Comparison of ENCODE assay signal across 13 mouse cellular contexts in the genomic region with DNA sequence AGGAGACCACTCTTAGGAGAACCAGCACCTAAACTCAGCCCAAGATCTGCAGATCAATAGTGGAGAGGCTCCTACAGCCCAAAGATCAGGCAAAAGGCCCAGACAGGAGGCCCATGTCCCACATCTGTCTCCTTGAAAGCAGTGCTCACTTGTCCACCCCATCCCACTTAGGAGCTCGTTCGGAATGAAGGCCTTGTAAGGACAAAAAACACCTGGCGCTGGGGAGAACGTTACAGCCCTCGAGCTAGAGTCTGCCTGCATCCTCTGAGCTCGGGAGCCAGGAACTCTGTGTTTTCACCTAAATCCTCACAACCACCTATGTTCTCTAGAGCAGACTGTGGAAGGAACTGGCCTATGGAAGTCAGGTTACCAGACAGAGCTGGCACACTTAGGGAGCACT.
DNase-seq lines count a peak whose midpoint lies in the region; ATAC-seq lines count a peak whose summit lies in the region.
"Had no signal": no experiment of that assay in that cellular context is flagged by ENCODE, and none has a peak within 500 bp of the region (broad histone marks: within the 10 kb centered on the region; RNA-seq: fewer than 3 reads in every experiment).

No protein-coding gene starts in this region.

- H3K4me2 ChIP-seq in heart, embryonic 13.5 days = peak overlapping the region; percentile 20; the same call in 1 of the 2 replicates
- H3K4me2 ChIP-seq in midbrain, embryonic 16.5 days (ENCODE audit: low read length) = no peak overlapping the region
- no peak overlapping the region for H3K4me2 ChIP-seq in midbrain, embryonic 13.5 days (replicated peaks)
- H3K4me2 ChIP-seq in intestine, embryonic 14.5 days (ENCODE audit: low read length) = peak overlapping the region; percentile 15; the same call in 1 of the 2 replicates
- no peak overlapping the region for H3K4me2 ChIP-seq in stomach, embryonic 16.5 days (ENCODE audit: low read depth, low read length)

- no peak overlapping the region for H3K4me3 ChIP-seq in heart, embryonic 13.5 days
- H3K4me3 ChIP-seq in midbrain, embryonic 16.5 days (ENCODE audit: low read depth, low read length) = no peak overlapping the region
- no peak overlapping the region for H3K4me3 ChIP-seq in midbrain, embryonic 13.5 days (replicated peaks)
- H3K4me3 ChIP-seq in intestine, embryonic 14.5 days (ENCODE audit: low read depth, low read length) = no peak overlapping the region
- no peak overlapping the region for H3K4me3 ChIP-seq in stomach, embryonic 16.5 days (replicated peaks; ENCODE audit: low read length)
- H3K4me3 ChIP-seq: hindbrain, embryonic 10.5 days had no signal

- H3K4me1 ChIP-seq in heart, embryonic 13.5 days = peaks cover 93% of the 10 kb centered on the region
- H3K4me1 ChIP-seq in midbrain, embryonic 16.5 days (ENCODE audit: control insufficient read depth, insufficient read depth, low read length) = peaks cover 8% of the 10 kb centered on the region
- peaks cover 22% of the 10 kb centered on the region for H3K4me1 ChIP-seq in midbrain, embryonic 13.5 days (replicated peaks)
- H3K4me1 ChIP-seq in intestine, embryonic 14.5 days (replicated peaks; ENCODE audit: control insufficient read depth, insufficient read depth, low read length) = peaks cover 40% of the 10 kb centered on the region
- H3K4me1 ChIP-seq in stomach, embryonic 16.5 days (ENCODE audit: control insufficient read depth, insufficient read depth, low read length) = peaks cover 46% of the 10 kb centered on the region

- H3K36me3 ChIP-seq in heart, embryonic 13.5 days = no peaks in the 10 kb centered on the region
- no peaks in the 10 kb centered on the region for H3K36me3 ChIP-seq in midbrain, embryonic 16.5 days (ENCODE audit: control insufficient read depth, insufficient read depth, low read length)
- no peaks in the 10 kb centered on the region for H3K36me3 ChIP-seq in midbrain, embryonic 13.5 days
- H3K36me3 ChIP-seq in intestine, embryonic 14.5 days (ENCODE audit: control insufficient read depth, insufficient read depth, low read length) = no peaks in the 10 kb centered on the region
- no peaks in the 10 kb centered on the region for H3K36me3 ChIP-seq in stomach, embryonic 16.5 days (ENCODE audit: control insufficient read depth, insufficient read depth, low read length)
- H3K36me3 ChIP-seq: hindbrain, embryonic 10.5 days had no signal

- 33% methylated on average over 6 of the region's 6 CpGs for WGBS in heart, embryonic 13.5 days
- WGBS in midbrain, embryonic 16.5 days = 65% methylated on average over 6 of the region's 6 CpGs
- 69% methylated on average over 6 of the region's 6 CpGs for WGBS in midbrain, embryonic 13.5 days
- 28% methylated on average over 6 of the region's 6 CpGs for WGBS in intestine, embryonic 14.5 days
- WGBS in stomach, embryonic 16.5 days = 27% methylated on average over 6 of the region's 6 CpGs

- no peaks in the 10 kb centered on the region for H3K9me3 ChIP-seq in heart, embryonic 13.5 days
- no peaks in the 10 kb centered on the region for H3K9me3 ChIP-seq in midbrain, embryonic 16.5 days (replicated peaks; ENCODE audit: control insufficient read depth, low read length, poor library complexity, severe bottlenecking)
- no peaks in the 10 kb centered on the region for H3K9me3 ChIP-seq in midbrain, embryonic 13.5 days
- H3K9me3 ChIP-seq in intestine, embryonic 14.5 days (ENCODE audit: control insufficient read depth, low read length) = no peaks in the 10 kb centered on the region
- H3K9me3 ChIP-seq in stomach, embryonic 16.5 days (replicated peaks; ENCODE audit: control insufficient read depth, low read length) = no peaks in the 10 kb centered on the region
- H3K9me3 ChIP-seq: hindbrain, embryonic 10.5 days had no signal

- ATAC-seq in heart, embryonic 13.5 days (ENCODE audit: extremely low read depth, insufficient number of reproducible peaks, low FRiP score, low TSS enrichment) = no peak
- ATAC-seq in midbrain, embryonic 16.5 days = no peak
- ATAC-seq in midbrain, embryonic 13.5 days = no peak
- ATAC-seq in intestine, embryonic 14.5 days (replicated peaks; ENCODE audit: low FRiP score, low TSS enrichment, low read depth) = peak; percentile 49; the same call in 1 of the 2 replicates
- peak; percentile 75 for ATAC-seq in stomach, embryonic 16.5 days (ENCODE audit: insufficient read depth, low FRiP score)
- ATAC-seq: CD4-positive, CD25-positive, alpha-beta regulatory T cell, adult 4 months had no signal

- peak overlapping the region; percentile 97 for H3K27ac ChIP-seq in heart, embryonic 13.5 days (replicated peaks)
- H3K27ac ChIP-seq in midbrain, embryonic 16.5 days (ENCODE audit: low read length) = 0 out of 2 replicates have a peak overlapping the region, but pooled peaks have one; percentile 10
- no peak overlapping the region for H3K27ac ChIP-seq in midbrain, embryonic 13.5 days
- H3K27ac ChIP-seq in intestine, embryonic 14.5 days (ENCODE audit: low read depth) = peak overlapping the region; percentile 91
- peak overlapping the region; percentile 93 for H3K27ac ChIP-seq in stomach, embryonic 16.5 days (ENCODE audit: low read length)
- H3K27ac ChIP-seq: hindbrain, embryonic 10.5 days; liver, embryonic 14.5 days had no signal

- no peaks in the 10 kb centered on the region for H3K27me3 ChIP-seq in heart, embryonic 13.5 days (replicated peaks)
- H3K27me3 ChIP-seq in midbrain, embryonic 16.5 days (ENCODE audit: control insufficient read depth, insufficient read depth, low read depth, low read length) = no peaks in the 10 kb centered on the region
- no peaks in the 10 kb centered on the region for H3K27me3 ChIP-seq in midbrain, embryonic 13.5 days
- no peaks in the 10 kb centered on the region for H3K27me3 ChIP-seq in intestine, embryonic 14.5 days (replicated peaks; ENCODE audit: control insufficient read depth, insufficient read depth, low read length)
- no peaks in the 10 kb centered on the region for H3K27me3 ChIP-seq in stomach, embryonic 16.5 days (ENCODE audit: control insufficient read depth, insufficient read depth, low read length)

- DNase-seq in heart, adult 11 months = no peak
- peak; percentile 69 for DNase-seq in intestine, embryonic 14.5 days (ENCODE audit: low spot score)
- DNase-seq in spleen, postnatal 10 days (ENCODE audit: low spot score in 2 of 2) = no peak
- DNase-seq in adrenal gland, postnatal 4 days (ENCODE audit: low spot score in 2 of 2) = no peak
- DNase-seq: kidney, adult 18-20 months; thymus, adult 18-20 months had no signal

- H3K9ac ChIP-seq in heart, embryonic 13.5 days = peak overlapping the region; percentile 60
- H3K9ac ChIP-seq in midbrain, embryonic 16.5 days (ENCODE audit: low read depth, low read length) = no peak overlapping the region
- H3K9ac ChIP-seq in midbrain, embryonic 13.5 days (replicated peaks) = no peak overlapping the region
- 0 out of 2 replicates have a peak overlapping the region, but pooled peaks have one; percentile 16 for H3K9ac ChIP-seq in intestine, embryonic 14.5 days (ENCODE audit: low read length)
- H3K9ac ChIP-seq in stomach, embryonic 16.5 days (ENCODE audit: low read length) = no peak overlapping the region
- H3K9ac ChIP-seq: liver, embryonic 14.5 days had no signal

Comparison
In these comparisons a context has a peak if more than half of its experiments do, and no peak if none do; other contexts are left out.
1. ATAC-seq: peak in intestine, embryonic 14.5 days (single experiment) and stomach, embryonic 16.5 days (single experiment); none in heart, embryonic 13.5 days (single experiment), midbrain, embryonic 16.5 days (single experiment) and midbrain, embryonic 13.5 days (single experiment).
2. H3K4me2 ChIP-seq: peak in heart, embryonic 13.5 days (single experiment) and intestine, embryonic 14.5 days (single experiment); none in midbrain, embryonic 16.5 days (single experiment), midbrain, embryonic 13.5 days (single experiment) and stomach, embryonic 16.5 days (single experiment).
3. H3K9ac ChIP-seq: peak in heart, embryonic 13.5 days (single experiment) and intestine, embryonic 14.5 days (single experiment); none in midbrain, embryonic 16.5 days (single experiment), midbrain, embryonic 13.5 days (single experiment) and stomach, embryonic 16.5 days (single experiment).